Mouse (Mus musculus) heart, postnatal 0 days (tissue): ENCODE measurements around the gene Gm5788. TPM values are rescaled to one million over a fixed set of nuclear protein-coding genes. Genes with fewer than 3 reads are reported as not detected.
"Not testable (repeated sequence)": the region's sequence is repeated elsewhere in the genome, so short reads cannot be mapped to it uniquely, and the experiment has no call there.

Source experiments
- ATAC-seq: fragments of 200-750 bp; cut with Nextera tagmentation; 2 replicates; pipeline ENCODE4 v1.8.0; 2017; ENCODE audit warnings: low read depth, moderate number of reproducible peaks, moderate library complexity; ENCODE audit not compliant: insufficient read depth
- DNase-seq: peaks from one replicate; pipeline ENCODE4 v3.0.0-alpha.2; 2016; ENCODE audit warnings: low spot score
- H3K27ac ChIP-seq: fragments of 300-500 bp; sonication (generic); 2 replicates; pipeline ENCODE4 v1.5.1; 2014; ENCODE audit warnings: low read depth, mild to moderate bottlenecking
- H3K27me3 ChIP-seq: fragments of 300-500 bp; sonication (generic); 2 replicates; pipeline ENCODE4 v1.6.1; 2014; ENCODE audit warnings: low read length, mixed read lengths; ENCODE audit not compliant: control insufficient read depth, insufficient read depth
- H3K36me3 ChIP-seq: fragments of 300-500 bp; sonication (generic); replicated peaks from 2 replicates; pipeline ENCODE4 v1.6.1; 2014; ENCODE audit warnings: low read length, mixed read lengths; ENCODE audit not compliant: control insufficient read depth, insufficient read depth
- H3K4me1 ChIP-seq: fragments of 300-500 bp; sonication (generic); 2 replicates; pipeline ENCODE4 v1.6.1; 2014; ENCODE audit warnings: antibody characterized with exemption; ENCODE audit not compliant: control insufficient read depth, insufficient read depth
- H3K4me2 ChIP-seq: fragments of 300-500 bp; sonication (generic); 2 replicates; pipeline ENCODE4 v1.6.1; 2014; ENCODE audit warnings: low read depth, mild to moderate bottlenecking, low read length, moderate library complexity
- H3K4me3 ChIP-seq: fragments of 300-500 bp; sonication (generic); 2 replicates; pipeline ENCODE4 v1.5.1; 2014; ENCODE audit warnings: low read depth, low read length
- H3K9ac ChIP-seq: fragments of 300-500 bp; sonication (generic); replicated peaks from 2 replicates; pipeline ENCODE4 v1.6.1; 2014; ENCODE audit warnings: low read depth, low read length, mixed read lengths
- H3K9me3 ChIP-seq: fragments of 300-500 bp; sonication (generic); replicated peaks from 2 replicates; pipeline ENCODE4 v1.6.1; 2016; ENCODE audit warnings: low read length; ENCODE audit not compliant: control insufficient read depth
- CTCF ChIP-seq: IDR thresholded peaks from 2 replicates; pipeline ENCODE4 v1.5.1; 2016; ENCODE audit warnings: antibody characterized with exemption, control low read depth, low read depth
- EP300 ChIP-seq: IDR thresholded peaks from 2 replicates; pipeline ENCODE4 v1.6.1; 2016; ENCODE audit warnings: antibody characterized with exemption, low read depth
- WGBS: fragments of 180-500 bp; shearing (Covaris S2); extraction: QIAGEN DNeasy Blood & Tissue Kit; methylation state at CpG from one replicate; pipeline ENCODE4 v1.1.7; 2014; 5-methylcytosine and 5-hydroxymethylcytosine counted together
- polyA plus RNA-seq: library from polyadenylated mRNA; unstranded; fragments of >200 nt; fragmentation: Nextera tagmentation; extraction: Ambion mirVana; gene quantifications from 2 replicates; pipeline ENCODE4 v1.2.1, GENCODE M21; 2015
- total RNA-seq: library from RNA; depleted of rRNA; stranded (reverse); fragments of >200 nt; gene quantifications from 2 replicates; pipeline ENCODE4 v1.2.3, GENCODE M21; 2014; ENCODE audit warnings: low replicate concordance; rRNA removed

Gene Gm5788
- total RNA-seq (not detected in 2 replicates), polyA plus RNA-seq (not detected in 2 replicates)

- not testable (repeated sequence) for H3K4me2 ChIP-seq, H3K27ac ChIP-seq, H3K36me3 ChIP-seq, DNase-seq, ATAC-seq, H3K27me3 ChIP-seq, H3K4me1 ChIP-seq, H3K4me3 ChIP-seq, H3K9me3 ChIP-seq, H3K9ac ChIP-seq
- 78% methylated on average over 3 of the region's 3 CpGs for WGBS
These were observed at the start of gene Gm5788 for GRCm38 (mm10) chr12:87494421-87494820. Gene Gm5788 (plus strand): TSS chr12:87494721.

DNA sequence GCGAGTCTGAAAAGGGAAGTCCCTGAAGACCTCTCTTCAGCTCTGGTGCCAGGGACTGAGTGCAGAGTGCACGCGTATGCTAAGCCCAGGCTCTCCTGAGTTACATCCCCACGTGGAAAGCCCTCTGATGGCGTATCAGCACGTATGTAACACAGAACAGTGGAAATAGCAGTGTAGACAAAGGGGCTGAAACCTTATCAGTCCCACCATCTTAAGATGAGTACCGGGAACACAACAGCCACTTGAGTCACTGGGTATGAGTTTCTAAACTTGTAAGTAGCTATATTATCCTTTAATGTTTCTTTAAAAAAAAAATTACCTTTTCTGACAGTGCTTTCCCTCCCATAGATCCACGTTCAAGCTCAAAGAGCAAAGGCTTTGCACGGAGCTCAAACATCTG is 45.1 kb upstream of the Gm5788 start:
- Histone ChIP-seq H3K36me3 (peaks cover 80% of the 10 kb centered on the region), H3K27ac (no peak overlapping the region), H3K27me3 (no peaks in the 10 kb centered on the region), H3K4me2 (no peak overlapping the region), H3K4me3 (no peak overlapping the region), H3K9ac (no peak overlapping the region), H3K4me1 (peaks cover 4% of the 10 kb centered on the region), H3K9me3 (no peaks in the 10 kb centered on the region)
- no peak for TF ChIP-seq CTCF
- no peak for TF ChIP-seq EP300
- no peak for DNase-seq
- ATAC-seq, result no peak
- 85% methylated on average over 9 of the region's 9 CpGs for WGBS

DNA sequence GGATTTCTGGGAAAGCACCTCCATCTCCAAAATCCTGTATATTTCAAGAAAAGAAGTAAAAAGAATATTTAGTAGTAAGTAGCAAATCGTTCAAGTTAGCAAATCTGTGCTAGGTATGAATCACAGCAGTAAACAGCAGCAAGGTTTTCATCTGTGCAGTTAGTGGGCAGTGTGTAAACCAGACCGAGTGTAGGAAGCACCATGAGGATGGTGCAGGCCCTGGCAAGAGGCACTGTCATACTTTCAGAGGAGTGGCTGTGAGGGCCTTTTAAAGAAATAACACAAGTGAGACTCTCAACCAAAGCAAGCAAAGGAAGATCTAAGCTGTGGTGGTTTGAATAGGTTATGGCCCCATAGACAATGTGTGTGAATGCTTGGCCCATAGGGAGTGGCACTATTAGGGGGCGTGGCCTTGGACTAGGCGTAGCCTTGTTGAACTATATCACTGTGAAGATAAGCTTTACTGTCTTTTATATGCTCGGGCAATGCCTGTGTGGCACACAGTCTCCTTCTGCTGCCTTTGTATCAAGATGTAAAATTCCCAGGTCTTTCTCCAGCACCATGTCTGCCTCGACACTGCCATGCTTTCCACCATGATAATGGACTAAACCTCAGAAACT is 29.7 kb upstream of the Gm5788 start:
- no peak for ATAC-seq
- TF ChIP-seq CTCF (no peak), EP300 (no peak)
- Histone ChIP-seq H3K9me3 (no peaks in the 10 kb centered on the region), H3K27me3 (no peaks in the 10 kb centered on the region), H3K36me3 (peaks cover 76% of the 10 kb centered on the region), H3K27ac (no peak overlapping the region), H3K4me2 (no peak overlapping the region), H3K4me1 (no peaks in the 10 kb centered on the region), H3K9ac (no peak overlapping the region), H3K4me3 (no peak overlapping the region)
- DNase-seq, result no peak
- WGBS, result 81% methylated on average over 6 of the region's 6 CpGs

- no peak for ATAC-seq
- peaks cover 12% of the 10 kb centered on the region for H3K4me1 ChIP-seq
- no peak for TF ChIP-seq CTCF
- TF ChIP-seq EP300, result no peak
- H3K9ac ChIP-seq, result 0 out of 2 replicates have a peak overlapping the region, but pooled peaks have one; percentile 90
- no peaks in the 10 kb centered on the region for H3K27me3 ChIP-seq
- H3K4me2 ChIP-seq, result peak overlapping the region; percentile 68
- DNase-seq, result no peak
- no peak overlapping the region for H3K27ac ChIP-seq
- WGBS, result 68% methylated on average over 7 of the region's 7 CpGs
- peaks cover 26% of the 10 kb centered on the region for H3K36me3 ChIP-seq
- no peaks in the 10 kb centered on the region for H3K9me3 ChIP-seq
- H3K4me3 ChIP-seq, result peak overlapping the region; percentile 68
These were observed 24.0 kb upstream of the Gm5788 start for GRCm38 (mm10) chr12:87470263-87471136.

DNA sequence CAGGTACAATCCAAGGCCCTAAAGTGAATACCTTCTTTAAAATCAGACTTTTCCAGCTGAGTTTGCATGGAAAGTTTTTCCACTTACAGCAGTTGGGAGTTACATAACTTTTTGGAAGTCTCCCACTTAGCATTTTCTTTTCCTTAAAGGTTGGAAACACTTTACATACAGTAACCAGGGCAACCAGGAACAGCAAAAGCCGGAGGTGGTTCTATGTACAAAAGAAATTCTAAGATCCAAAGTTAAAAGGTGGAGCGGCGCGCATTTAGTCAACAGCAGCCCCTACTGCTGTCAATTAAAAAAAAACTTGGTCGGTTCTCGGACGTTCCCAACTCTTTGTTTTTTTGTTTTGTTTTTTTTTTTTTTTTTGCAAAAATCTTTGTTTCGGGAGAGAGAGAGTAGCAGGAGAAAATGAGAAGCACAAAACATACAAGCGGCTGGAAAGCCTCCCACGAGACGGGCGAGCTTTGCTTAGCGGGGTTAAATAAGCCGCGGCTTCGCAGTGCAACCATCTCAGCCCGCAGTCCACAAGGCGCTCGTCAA is 23.0 kb upstream of the Gm5788 start:
- Histone ChIP-seq H3K4me1 (peaks cover 12% of the 10 kb centered on the region), H3K27me3 (no peaks in the 10 kb centered on the region), H3K36me3 (peaks cover 20% of the 10 kb centered on the region), H3K9me3 (no peaks in the 10 kb centered on the region), H3K4me2 (peak overlapping the region; percentile 68), H3K4me3 (peak overlapping the region; percentile 68), H3K27ac (peak overlapping the region; percentile 81), H3K9ac (peak overlapping the region; percentile 90)
- TF ChIP-seq CTCF (no peak), EP300 (no peak)
- ATAC-seq (no peak), DNase-seq (peak; percentile 14)
- under 1% methylated on average over 19 of the region's 19 CpGs for WGBS
